Mouse (Mus musculus): ENCODE measurements around the gene Akap2. TPM values are rescaled to one million over a fixed set of nuclear protein-coding genes. Genes with fewer than 3 reads are reported as not detected.

Gene Akap2
- polyA plus RNA-seq, 1 experiment from 2014 or later: 38.2 TPM

GRCm38 (mm10) chr4:57690805-57691204 lies 26.7 kb upstream of the Akap2 start:
- no peaks in the 10 kb centered on the region for H3K27me3 ChIP-seq (ENCODE audit: control insufficient read depth, insufficient read depth, low read length)
- H3K4me3 ChIP-seq (ENCODE audit: low read depth, low read length): no peak overlapping the region
- H3K9ac ChIP-seq (ENCODE audit: low read depth, low read length): no peak overlapping the region
- no peaks in the 10 kb centered on the region for H3K36me3 ChIP-seq (ENCODE audit: control insufficient read depth, insufficient read depth, low read length)
- DNase-seq (ENCODE audit: low spot score) (no peak), ATAC-seq (ENCODE audit: low FRiP score) (no peak)
- H3K4me2 ChIP-seq (replicated peaks; ENCODE audit: low read depth, low read length): no peak overlapping the region
- H3K27ac ChIP-seq (ENCODE audit: low read depth, low read length): no peak overlapping the region
- 8% methylated on average over 1 of the region's 1 CpGs for WGBS
- H3K4me1 ChIP-seq (replicated peaks; ENCODE audit: control insufficient read depth, insufficient read depth, low read length): no peaks in the 10 kb centered on the region
- no peaks in the 10 kb centered on the region for H3K9me3 ChIP-seq (ENCODE audit: control insufficient read depth, low read length)

GRCm38 (mm10) chr4:57694356-57695136 lies 22.9 kb upstream of the Akap2 start:
- no peak overlapping the region for H3K9ac ChIP-seq (ENCODE audit: low read depth, low read length)
- ATAC-seq (ENCODE audit: low FRiP score) (no peak), DNase-seq (ENCODE audit: low spot score) (no peak)
- no peak overlapping the region for H3K27ac ChIP-seq (ENCODE audit: low read depth, low read length)
- no peak overlapping the region for H3K4me2 ChIP-seq (replicated peaks; ENCODE audit: low read depth, low read length)
- H3K36me3 ChIP-seq (ENCODE audit: control insufficient read depth, insufficient read depth, low read length): no peaks in the 10 kb centered on the region
- no peaks in the 10 kb centered on the region for H3K9me3 ChIP-seq (ENCODE audit: control insufficient read depth, low read length)
- no peaks in the 10 kb centered on the region for H3K27me3 ChIP-seq (ENCODE audit: control insufficient read depth, insufficient read depth, low read length)
- no peak overlapping the region for H3K4me3 ChIP-seq (ENCODE audit: low read depth, low read length)
- H3K4me1 ChIP-seq (replicated peaks; ENCODE audit: control insufficient read depth, insufficient read depth, low read length): no peaks in the 10 kb centered on the region
- WGBS: 91% methylated on average over 5 of the region's 5 CpGs

GRCm38 (mm10) chr4:57696955-57697354 lies 20.5 kb upstream of the Akap2 start:
- H3K9me3 ChIP-seq (ENCODE audit: control insufficient read depth, low read length): no peaks in the 10 kb centered on the region
- H3K36me3 ChIP-seq (ENCODE audit: control insufficient read depth, insufficient read depth, low read length): no peaks in the 10 kb centered on the region
- no peak overlapping the region for H3K9ac ChIP-seq (ENCODE audit: low read depth, low read length)
- no peaks in the 10 kb centered on the region for H3K27me3 ChIP-seq (ENCODE audit: control insufficient read depth, insufficient read depth, low read length)
- no peak overlapping the region for H3K4me2 ChIP-seq (replicated peaks; ENCODE audit: low read depth, low read length)
- WGBS: 93% methylated on average over 11 of the region's 11 CpGs
- H3K4me3 ChIP-seq (ENCODE audit: low read depth, low read length): no peak overlapping the region
- no peaks in the 10 kb centered on the region for H3K4me1 ChIP-seq (replicated peaks; ENCODE audit: control insufficient read depth, insufficient read depth, low read length)
- H3K27ac ChIP-seq (ENCODE audit: low read depth, low read length): no peak overlapping the region
- ATAC-seq (ENCODE audit: low FRiP score): no peak
- no peak for DNase-seq (ENCODE audit: low spot score)

- Histone ChIP-seq H3K9ac (ENCODE audit: low read depth, low read length) (no peak overlapping the region), H3K27me3 (ENCODE audit: control insufficient read depth, insufficient read depth, low read length) (no peaks in the 10 kb centered on the region), H3K27ac (ENCODE audit: low read depth, low read length) (no peak overlapping the region), H3K36me3 (ENCODE audit: control insufficient read depth, insufficient read depth, low read length) (no peaks in the 10 kb centered on the region), H3K9me3 (ENCODE audit: control insufficient read depth, low read length) (no peaks in the 10 kb centered on the region), H3K4me1 (replicated peaks; ENCODE audit: control insufficient read depth, insufficient read depth, low read length) (no peaks in the 10 kb centered on the region), H3K4me3 (ENCODE audit: low read depth, low read length) (no peak overlapping the region), H3K4me2 (replicated peaks; ENCODE audit: low read depth, low read length) (no peak overlapping the region)
- DNase-seq (ENCODE audit: low spot score): no peak
- 87% methylated on average over 12 of the region's 12 CpGs for WGBS
- no peak for ATAC-seq (ENCODE audit: low FRiP score)
Measured at GRCm38 (mm10) chr4:57697918-57698611, 19.4 kb upstream of the Akap2 start.

GRCm38 (mm10) chr4:57701576-57701975 lies 15.9 kb upstream of the Akap2 start:
- Histone ChIP-seq H3K36me3 (ENCODE audit: control insufficient read depth, insufficient read depth, low read length) (no peaks in the 10 kb centered on the region), H3K27me3 (ENCODE audit: control insufficient read depth, insufficient read depth, low read length) (no peaks in the 10 kb centered on the region), H3K9ac (ENCODE audit: low read depth, low read length) (no peak overlapping the region), H3K4me1 (replicated peaks; ENCODE audit: control insufficient read depth, insufficient read depth, low read length) (no peaks in the 10 kb centered on the region), H3K27ac (ENCODE audit: low read depth, low read length) (no peak overlapping the region), H3K4me3 (ENCODE audit: low read depth, low read length) (no peak overlapping the region), H3K4me2 (replicated peaks; ENCODE audit: low read depth, low read length) (no peak overlapping the region), H3K9me3 (ENCODE audit: control insufficient read depth, low read length) (no peaks in the 10 kb centered on the region)
- WGBS: 85% methylated on average over 5 of the region's 5 CpGs
- ATAC-seq (ENCODE audit: low FRiP score): no peak
- no peak for DNase-seq (ENCODE audit: low spot score)

- 84% methylated on average over 11 of the region's 11 CpGs for WGBS
- no peak overlapping the region for H3K9ac ChIP-seq (ENCODE audit: low read depth, low read length)
- no peaks in the 10 kb centered on the region for H3K36me3 ChIP-seq (ENCODE audit: control insufficient read depth, insufficient read depth, low read length)
- DNase-seq (ENCODE audit: low spot score) (no peak), ATAC-seq (ENCODE audit: low FRiP score) (no peak)
- no peak overlapping the region for H3K4me3 ChIP-seq (ENCODE audit: low read depth, low read length)
- no peaks in the 10 kb centered on the region for H3K9me3 ChIP-seq (ENCODE audit: control insufficient read depth, low read length)
- H3K4me2 ChIP-seq (replicated peaks; ENCODE audit: low read depth, low read length): no peak overlapping the region
- H3K27ac ChIP-seq (ENCODE audit: low read depth, low read length): no peak overlapping the region
- H3K4me1 ChIP-seq (replicated peaks; ENCODE audit: control insufficient read depth, insufficient read depth, low read length): no peaks in the 10 kb centered on the region
- no peaks in the 10 kb centered on the region for H3K27me3 ChIP-seq (ENCODE audit: control insufficient read depth, insufficient read depth, low read length)
Measured at GRCm38 (mm10) chr4:57703574-57704470, 13.6 kb upstream of the Akap2 start.

GRCm38 (mm10) chr4:57704575-57704974 lies 12.9 kb upstream of the Akap2 start:
- DNase-seq (ENCODE audit: low spot score): no peak
- ATAC-seq (ENCODE audit: low FRiP score): no peak
- no peaks in the 10 kb centered on the region for H3K36me3 ChIP-seq (ENCODE audit: control insufficient read depth, insufficient read depth, low read length)
- H3K4me3 ChIP-seq (ENCODE audit: low read depth, low read length): no peak overlapping the region
- no peak overlapping the region for H3K9ac ChIP-seq (ENCODE audit: low read depth, low read length)
- no peaks in the 10 kb centered on the region for H3K27me3 ChIP-seq (ENCODE audit: control insufficient read depth, insufficient read depth, low read length)
- no peak overlapping the region for H3K4me2 ChIP-seq (replicated peaks; ENCODE audit: low read depth, low read length)
- H3K27ac ChIP-seq (ENCODE audit: low read depth, low read length): no peak overlapping the region
- WGBS: 87% methylated on average over 7 of the region's 7 CpGs
- H3K4me1 ChIP-seq (replicated peaks; ENCODE audit: control insufficient read depth, insufficient read depth, low read length): no peaks in the 10 kb centered on the region
- no peaks in the 10 kb centered on the region for H3K9me3 ChIP-seq (ENCODE audit: control insufficient read depth, low read length)

GRCm38 (mm10) chr4:57715849-57716248 lies 1.6 kb upstream of the Akap2 start:
- Histone ChIP-seq H3K27me3 (ENCODE audit: control insufficient read depth, insufficient read depth, low read length) (no peaks in the 10 kb centered on the region), H3K36me3 (ENCODE audit: control insufficient read depth, insufficient read depth, low read length) (no peaks in the 10 kb centered on the region), H3K4me2 (replicated peaks; ENCODE audit: low read depth, low read length) (no peak overlapping the region), H3K9me3 (ENCODE audit: control insufficient read depth, low read length) (no peaks in the 10 kb centered on the region), H3K9ac (ENCODE audit: low read depth, low read length) (no peak overlapping the region), H3K27ac (ENCODE audit: low read depth, low read length) (no peak overlapping the region), H3K4me3 (ENCODE audit: low read depth, low read length) (no peak overlapping the region), H3K4me1 (replicated peaks; ENCODE audit: control insufficient read depth, insufficient read depth, low read length) (no peaks in the 10 kb centered on the region)
- ATAC-seq (ENCODE audit: low FRiP score) (no peak), DNase-seq (ENCODE audit: low spot score) (no peak)
